Mouse (Mus musculus): Measurements from ENCODE around the gene Olfr1394. TPM values are rescaled to one million over a fixed set of nuclear protein-coding genes. Genes with fewer than 3 reads are reported as not detected.
"Not testable (repeated sequence)": the region's sequence is repeated elsewhere in the genome, so short reads cannot be mapped to it uniquely, and the experiment has no call there.

The Olfr1394 gene
- not detected for total RNA-seq (2021)
- long read RNA-seq, experiment 1: 0 reads
- long read RNA-seq, experiment 2: 0 reads

DNA sequence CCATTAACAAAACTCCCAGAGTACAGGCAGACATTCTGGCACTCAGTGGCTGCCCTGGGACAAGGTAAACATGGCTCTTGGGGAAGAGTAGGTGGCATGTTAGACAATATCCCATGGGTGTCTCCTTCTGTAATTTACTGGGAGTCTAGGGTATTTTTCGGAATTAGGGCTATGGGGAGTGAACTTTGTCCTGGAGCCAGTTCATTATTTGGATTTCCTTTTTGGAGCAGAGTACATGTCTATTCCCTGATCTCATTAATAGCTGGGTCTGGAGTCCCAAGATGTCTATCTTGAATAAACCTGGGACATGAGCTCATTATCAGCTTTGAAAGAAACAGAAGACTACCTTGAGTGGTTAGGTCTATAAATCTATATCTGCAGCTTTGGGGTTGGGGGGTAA, at the start of gene Olfr1394:
Gene Olfr1394, plus strand, starts transcription at position 301 of the 400 bp plus-strand sequence.
- no peak for DNase-seq (ENCODE audit: low spot score in 2 of 2)

DNA sequence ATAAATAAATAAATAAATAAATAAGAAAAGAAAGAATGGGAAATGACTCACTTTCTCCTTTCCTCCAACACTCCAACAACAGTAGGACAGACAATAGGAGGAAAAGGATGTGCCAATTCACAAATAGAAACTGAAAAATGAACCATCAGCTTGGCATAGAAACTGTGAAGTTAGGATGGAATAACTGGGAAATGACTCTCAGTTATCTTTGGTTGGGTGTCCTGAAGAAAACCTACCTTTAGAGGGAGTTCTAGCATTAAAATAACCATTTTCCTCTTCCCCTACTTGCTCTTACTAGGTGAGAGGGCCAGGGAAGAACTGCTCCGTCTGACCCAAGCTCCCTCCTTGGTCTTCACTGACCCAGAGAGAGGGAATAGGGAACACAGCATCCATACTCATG, 48.4 kb upstream of the Olfr1394 start:
- no peak for DNase-seq (ENCODE audit: low spot score in 2 of 2)

DNA sequence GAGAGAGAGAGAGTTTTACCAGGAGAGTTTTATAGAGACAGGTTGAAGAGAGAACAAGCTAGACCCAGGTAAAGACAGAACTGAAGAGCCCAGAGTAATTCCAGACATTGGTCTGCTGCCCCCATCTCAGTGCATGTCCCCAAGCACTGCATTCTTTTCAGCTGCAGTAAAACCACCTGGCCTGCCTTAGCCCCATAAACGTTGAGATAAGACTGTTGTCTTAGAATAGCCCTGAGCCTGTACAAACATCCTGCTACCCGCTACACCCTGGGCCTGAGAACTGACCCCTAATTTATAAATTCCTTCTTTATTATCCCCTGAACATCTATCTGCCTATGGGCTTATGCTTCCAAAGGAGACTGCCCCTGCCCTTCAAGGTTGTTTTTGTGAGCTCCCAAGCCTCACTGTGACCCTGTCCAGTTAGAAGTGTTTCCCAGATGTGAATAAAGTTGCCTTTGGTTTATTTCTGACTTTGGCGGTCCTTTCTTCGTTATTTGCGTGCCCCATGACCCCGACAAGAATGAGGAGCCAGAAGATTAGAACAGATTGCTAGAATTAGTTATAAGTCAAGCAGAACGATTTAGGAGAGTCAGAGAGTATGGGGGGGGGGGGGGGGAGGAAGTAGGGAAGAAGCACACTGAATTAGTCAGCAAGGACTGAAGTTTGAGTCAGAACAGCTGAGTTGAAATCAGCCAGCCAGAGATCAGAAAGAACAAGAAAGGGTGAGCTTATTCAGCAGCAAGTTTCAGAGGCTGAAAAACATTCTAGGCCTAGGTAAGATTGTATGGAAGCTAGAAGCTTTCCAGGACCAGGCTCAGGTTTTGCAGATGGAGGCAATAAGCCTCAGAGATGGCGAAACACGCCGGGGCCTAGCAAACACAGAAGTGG, 46.3 kb upstream of the Olfr1394 start:
- no peak for DNase-seq (ENCODE audit: low spot score in 2 of 2)

DNA sequence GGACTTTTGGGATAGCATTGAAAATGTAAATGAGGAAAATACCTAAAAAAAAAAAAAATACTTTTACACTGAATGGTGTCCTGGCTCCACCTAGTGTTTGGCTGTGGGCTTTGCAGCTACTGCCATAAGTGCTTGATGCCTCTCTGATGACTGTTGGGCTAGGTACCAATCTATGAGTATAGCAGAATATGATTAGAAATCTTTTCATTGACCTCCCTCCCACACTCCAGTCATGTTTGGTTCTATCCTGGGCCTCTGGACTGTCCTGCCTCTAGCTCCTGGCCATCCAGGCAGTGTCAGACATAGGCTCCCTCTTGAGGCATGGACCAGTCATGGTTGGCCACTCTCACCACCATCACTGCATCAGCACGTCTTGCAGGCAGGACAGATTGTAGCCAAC, 45.3 kb upstream of the Olfr1394 start:
- no peak for DNase-seq (ENCODE audit: low spot score in 2 of 2)

DNA sequence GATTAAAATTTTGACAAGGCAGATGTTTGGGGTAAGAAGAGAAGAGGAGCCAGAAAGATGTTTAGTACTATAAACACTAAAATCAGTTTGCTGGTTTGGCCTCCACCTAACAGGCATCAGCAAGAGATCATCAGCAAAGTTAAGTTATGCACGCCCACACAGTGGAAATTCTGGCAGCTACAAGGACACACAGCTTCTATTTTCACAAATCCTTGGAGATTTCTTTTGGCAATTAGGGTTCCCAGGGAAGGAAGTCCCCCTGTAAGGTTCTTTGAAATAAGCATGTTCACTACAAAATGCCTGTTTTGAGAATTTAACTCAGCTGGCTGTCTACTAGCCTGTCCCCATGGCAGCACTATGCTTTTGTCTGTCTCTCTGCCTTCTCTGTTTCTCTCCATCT, 43.2 kb upstream of the Olfr1394 start:
- no peak for DNase-seq (ENCODE audit: low spot score in 2 of 2)

DNA sequence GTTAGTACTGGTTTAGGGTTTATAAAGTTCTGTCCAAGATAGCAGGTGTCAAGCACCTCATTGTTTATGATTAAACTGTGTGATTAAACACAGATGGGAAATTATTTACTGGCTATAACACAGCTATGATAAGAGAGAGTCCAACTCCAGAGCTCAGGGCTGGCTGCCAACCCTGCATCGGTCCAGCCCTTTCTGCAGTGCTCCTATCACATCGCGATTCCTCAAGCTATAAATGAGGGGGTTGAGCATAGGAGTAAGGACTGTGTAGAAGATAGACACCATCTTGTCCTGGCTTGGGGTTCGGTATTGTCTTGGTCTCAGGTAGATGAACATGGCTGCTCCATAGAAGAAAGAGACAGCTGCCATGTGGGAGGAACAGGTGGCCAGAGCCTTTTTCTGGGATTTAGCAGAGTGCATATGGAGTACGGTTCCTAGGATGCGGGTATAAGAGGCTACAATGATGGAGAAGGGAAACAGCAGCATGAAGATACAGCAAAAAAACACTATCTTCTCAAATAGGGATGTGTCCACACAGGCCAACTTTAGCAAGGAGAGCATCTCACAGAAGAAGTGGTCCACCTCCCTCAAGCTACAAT, 41.5 kb upstream of the Olfr1394 start:
- no peak for DNase-seq (ENCODE audit: low spot score in 2 of 2)

DNA sequence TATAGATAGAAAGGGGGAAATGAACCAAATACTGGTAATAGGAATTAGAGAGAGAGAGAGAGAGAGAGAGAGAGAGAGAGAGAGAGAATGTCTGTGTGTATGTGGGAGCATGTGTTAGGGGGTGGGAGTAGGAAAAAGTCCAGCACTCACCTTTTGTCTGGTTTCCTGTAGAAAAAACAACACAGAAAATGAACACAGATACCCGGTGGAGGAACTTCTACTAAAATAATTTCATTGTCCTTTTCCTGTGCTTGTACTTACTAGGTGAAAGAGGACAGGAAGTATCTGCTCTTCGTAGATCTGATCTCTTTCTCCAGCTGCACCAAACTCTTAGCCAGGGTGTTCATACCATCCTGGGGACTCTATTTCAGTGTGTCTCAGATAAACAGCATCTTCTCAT, 40.0 kb upstream of the Olfr1394 start:
- DNase-seq (ENCODE audit: low spot score in 2 of 2): no peak

DNA sequence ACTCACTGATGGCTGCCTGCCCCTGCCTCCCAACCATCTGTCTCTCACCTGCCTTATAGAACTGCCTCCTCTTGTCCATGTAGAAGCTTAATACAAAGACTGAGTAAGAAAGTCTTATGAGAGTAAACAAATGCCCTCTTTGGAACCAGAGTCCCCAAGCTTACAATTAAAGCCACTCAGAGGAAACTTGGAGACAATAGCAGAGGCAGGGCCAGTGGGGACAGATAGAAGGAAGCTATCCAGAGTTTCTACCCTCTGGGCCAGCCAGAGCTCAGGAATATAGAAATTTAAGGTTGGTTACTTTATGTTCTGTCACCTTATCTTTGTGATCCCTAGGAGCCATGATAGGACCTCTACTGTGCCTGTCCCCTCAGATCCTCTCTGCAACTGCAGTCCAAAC, 39.4 kb upstream of the Olfr1394 start, which contains the start of gene Olfr1396:
Gene Olfr1396, minus strand, starts transcription at position 101 of the 400 bp plus-strand sequence.
- no peak for DNase-seq (ENCODE audit: low spot score in 2 of 2)

DNA sequence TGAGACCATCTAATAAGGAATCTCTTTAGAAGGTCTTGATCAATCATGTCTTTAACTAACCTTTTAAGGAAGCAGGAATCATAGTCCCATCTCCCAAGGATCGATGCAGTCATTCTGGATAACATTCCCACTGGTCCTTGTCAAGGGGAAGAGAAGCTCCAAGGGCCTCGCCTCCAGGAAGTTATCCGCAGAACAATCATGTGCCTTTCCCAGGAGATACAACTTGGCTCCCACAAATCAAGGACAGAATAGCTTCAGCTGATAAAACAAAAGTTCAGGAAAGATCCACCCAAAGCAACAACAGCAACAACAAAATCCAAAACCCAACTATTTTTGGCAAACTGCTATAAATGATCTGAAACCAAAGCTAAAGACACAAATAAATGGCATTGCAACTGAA, 34.5 kb upstream of the Olfr1394 start:
- DNase-seq (ENCODE audit: low spot score in 2 of 2): no peak

DNA sequence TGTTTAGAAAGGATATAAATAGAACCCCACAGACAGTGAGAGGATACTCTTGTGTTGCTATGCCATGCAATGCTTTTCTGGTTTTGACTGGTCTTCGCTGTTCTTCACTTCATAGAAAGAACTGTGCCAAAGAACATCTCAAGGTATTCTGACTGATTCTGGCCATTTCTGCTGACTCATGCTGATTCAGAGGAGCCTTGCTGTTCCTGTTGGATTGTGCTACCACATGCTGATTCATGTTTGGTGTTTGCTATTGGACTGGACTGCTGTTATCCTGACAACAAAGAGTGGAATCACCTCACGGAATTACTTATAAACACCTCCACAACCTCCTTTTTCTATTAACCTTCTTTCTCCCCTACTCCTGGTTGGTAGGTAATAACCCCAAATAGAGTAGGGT, 30.0 kb upstream of the Olfr1394 start:
- no peak for DNase-seq (ENCODE audit: low spot score in 2 of 2)

DNA sequence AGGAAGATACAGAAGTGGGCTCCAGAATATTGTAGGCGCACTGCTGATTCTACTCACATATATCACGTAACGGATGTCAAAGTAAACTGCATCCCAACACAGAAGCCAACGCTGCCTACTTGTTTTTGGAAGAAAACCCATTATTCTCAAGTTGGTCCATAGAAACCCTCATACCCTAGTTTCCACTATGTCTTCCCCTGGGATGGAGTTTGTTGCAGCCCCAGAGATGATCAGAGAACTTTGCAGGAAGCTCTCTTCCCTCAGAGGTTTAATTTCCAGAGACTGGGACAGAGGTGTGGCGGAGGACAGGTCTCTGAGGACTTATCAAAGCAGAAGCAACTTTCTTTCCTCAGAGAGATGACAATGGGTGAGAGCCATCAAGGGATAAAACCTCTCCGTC, 12.2 kb upstream of the Olfr1394 start, which contains the start of gene Olfr1395:
Gene Olfr1395, plus strand, starts transcription at position 301 of the 400 bp plus-strand sequence.
- DNase-seq (ENCODE audit: low spot score in 2 of 2): no peak

DNA sequence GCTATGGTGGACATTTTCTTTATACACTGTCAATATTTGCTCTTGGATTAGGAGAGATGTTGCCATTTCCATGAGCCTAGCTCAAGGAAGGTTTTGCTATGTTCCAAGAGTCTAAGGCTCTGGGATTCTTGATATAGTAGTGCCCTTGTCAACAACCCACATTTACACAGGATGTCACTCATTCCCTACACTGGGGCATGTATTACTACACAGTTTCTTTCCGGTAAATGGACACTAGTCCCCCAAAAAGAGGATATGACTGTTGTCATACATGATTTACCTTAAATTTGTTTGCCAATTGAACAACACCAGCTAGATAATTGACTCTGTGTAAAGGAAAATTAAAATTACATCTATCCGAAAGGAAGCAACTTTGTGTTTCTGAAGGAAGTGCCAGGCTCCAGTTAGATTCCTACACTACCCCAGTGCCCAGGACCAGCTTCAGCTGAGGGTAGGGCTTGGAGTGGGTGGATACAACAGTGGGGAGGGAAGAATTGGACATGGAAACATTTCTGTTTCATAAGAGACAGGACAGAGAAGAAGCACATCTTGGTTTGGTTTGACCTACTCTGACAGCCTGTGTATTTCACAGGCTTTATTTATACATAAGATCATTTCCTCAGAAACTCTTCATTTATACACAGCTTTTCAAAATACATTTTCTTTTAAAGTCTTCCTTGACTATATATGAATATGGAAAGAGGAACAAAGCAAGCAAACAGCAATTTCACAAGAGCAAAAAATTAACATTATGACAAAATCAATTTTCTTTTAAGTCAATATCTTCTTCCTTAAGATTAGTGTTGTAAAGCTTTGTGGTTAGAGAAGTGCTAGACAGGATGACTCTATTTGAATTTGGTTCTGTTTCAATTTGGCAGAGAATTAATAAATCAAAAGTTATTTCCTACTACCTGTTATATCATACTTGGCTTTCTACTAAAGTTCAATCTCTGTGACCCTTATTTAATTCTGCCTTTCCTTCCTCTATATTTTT, 2.9 kb downstream of the Olfr1394 start:
- DNase-seq (ENCODE audit: low spot score in 2 of 2): no peak

DNA sequence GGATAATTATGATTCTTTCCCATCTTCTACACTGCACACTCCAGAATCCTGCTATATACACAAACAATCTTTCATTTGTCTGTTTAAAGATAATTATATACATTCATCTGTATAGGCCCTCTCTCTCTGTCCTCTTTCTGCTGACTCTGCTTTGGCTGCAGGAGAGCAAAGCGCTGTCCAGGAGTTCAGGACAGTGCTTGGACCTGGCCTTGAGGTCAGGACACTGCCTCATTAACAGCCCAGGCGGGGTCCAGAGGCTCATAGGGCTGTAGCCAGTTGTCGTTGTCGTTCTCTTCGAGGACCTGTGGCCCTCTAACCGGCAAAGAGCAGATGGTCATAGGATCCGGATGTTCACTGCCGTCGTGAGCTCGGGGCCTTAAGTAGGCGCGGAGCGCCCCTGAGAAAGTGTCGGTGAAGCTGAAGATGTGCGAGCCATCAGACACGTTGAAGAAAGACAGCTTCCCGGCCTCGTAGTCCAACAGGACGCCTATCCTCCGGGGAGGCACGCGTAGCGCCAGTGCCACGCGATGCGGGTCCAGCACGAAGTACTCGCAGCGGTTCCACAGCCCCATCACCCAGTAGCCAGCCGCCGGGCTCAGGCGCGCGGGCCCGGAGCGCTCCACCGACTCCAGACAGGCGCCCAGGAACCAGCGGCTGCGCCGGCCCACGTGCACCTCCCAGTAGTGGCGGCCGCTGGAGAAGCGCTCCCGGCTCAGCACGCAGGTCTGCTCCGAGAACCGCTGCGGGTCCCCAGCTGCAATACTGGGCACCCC, 14.8 kb downstream of the Olfr1394 start:
- no peak for DNase-seq (ENCODE audit: low spot score in 2 of 2)

DNA sequence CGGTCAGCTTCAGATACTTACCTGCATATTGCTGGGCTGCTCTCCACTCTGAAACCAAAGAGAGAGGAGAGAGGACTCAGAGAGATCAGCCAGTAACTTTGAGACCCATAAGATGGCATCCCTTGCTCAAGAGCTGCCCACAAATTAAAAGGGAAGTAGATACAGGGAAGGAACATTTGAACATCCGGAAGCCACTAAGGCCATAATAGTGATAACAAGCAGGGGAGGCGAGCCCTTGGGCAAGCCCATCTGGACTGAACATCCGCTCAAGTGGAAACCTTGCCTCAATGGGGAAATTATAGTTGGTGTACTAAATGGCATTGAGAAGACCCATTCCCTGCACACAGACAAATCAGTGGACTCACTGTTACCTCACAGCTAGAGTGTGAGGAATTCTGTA, 16.4 kb downstream of the Olfr1394 start:
- DNase-seq (ENCODE audit: low spot score in 2 of 2): no peak

DNA sequence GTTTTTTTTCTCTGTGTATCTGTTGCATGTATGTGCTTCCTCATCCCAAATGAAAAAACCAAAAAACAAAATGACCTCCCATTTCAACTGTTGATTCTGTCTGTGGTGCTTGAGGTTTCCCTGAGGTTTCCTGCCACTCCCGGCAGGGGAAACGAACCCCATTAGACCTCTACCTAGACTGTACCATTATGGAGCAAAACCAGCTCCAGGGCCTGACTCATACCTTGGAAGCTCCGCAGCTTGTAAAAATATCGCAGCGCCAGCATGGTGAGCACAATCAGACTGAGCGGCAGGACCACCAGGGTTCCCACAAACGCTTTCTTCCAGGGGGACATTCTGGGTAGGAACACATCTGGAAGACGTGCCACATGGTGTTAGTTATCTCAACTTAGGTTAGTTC, 21.2 kb downstream of the Olfr1394 start:
- no peak for DNase-seq (ENCODE audit: low spot score in 2 of 2)

DNA sequence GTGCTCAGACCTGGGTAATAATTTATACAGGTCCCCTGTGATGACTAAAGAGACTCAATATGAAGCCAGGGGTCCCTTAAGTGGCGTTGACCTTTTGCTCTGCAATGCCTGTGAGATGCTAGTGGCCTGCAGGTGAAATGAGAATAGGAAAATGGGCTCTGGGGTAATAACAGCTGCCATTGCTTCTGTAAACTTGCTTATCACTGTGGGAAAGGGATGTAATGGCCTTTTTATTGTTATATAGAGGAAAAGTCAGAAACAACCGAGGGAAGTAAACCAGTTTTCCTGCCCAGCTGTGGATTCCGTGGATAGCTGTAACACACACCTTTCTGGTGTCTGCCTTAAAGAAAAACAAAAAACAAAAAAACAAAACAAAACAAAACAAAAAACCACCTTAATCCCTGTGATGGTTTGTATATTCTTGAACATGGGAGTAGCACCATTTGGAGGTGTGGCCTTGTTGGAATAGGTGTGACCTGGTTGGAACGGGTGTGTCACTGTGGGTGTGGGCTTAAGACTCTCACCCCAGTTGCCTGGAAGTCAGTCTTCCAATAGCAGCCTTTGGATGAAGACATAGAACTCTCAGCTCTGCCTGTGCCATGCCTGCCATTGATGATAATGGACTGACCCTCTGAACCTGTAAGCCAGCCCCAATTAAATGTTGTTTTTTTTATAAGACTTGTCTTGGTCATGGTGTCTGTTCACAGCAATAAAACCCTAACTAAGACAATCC, 22.0 kb downstream of the Olfr1394 start:
- DNase-seq (ENCODE audit: low spot score in 2 of 2): not testable (repeated sequence)

DNA sequence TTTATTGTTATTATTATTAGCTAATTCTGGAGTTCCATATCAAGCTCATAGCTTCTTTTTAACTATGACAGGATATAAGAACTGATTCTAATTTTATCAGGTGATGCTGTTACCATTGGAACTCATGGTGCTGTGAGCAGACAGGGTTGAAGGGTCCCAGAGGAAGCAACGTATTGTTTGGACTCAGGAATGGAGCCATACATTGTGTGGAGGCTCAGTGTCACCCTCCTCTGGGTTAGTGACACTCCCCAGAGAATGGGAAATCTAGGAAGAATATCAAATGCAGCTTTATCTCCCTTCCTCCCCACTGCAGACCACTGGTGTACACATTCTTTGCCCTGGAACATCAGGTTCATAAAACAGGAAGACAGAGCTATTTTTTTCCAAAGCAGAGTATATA, 29.0 kb downstream of the Olfr1394 start:
- no peak for DNase-seq (ENCODE audit: low spot score in 2 of 2)

DNA sequence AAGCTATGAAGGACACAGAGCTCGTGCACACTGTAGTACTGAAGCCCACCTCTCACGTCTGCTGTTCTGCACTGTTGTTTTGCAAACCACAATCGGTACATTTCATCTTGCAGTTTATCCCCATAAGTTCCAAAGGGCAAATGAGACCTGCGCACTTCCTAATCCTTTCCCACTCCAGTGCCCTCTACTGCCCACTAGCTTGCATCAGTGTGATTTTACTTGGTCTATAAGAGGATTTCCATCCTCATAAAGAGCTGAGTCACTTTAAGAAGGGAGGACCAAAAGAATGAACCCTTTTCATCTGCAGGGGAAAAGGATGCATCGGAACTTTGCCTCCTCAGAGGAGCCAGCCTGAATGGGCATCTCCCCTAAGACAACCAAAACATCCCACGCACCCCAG, 32.3 kb downstream of the Olfr1394 start:
- DNase-seq (ENCODE audit: low spot score in 2 of 2): no peak

DNA sequence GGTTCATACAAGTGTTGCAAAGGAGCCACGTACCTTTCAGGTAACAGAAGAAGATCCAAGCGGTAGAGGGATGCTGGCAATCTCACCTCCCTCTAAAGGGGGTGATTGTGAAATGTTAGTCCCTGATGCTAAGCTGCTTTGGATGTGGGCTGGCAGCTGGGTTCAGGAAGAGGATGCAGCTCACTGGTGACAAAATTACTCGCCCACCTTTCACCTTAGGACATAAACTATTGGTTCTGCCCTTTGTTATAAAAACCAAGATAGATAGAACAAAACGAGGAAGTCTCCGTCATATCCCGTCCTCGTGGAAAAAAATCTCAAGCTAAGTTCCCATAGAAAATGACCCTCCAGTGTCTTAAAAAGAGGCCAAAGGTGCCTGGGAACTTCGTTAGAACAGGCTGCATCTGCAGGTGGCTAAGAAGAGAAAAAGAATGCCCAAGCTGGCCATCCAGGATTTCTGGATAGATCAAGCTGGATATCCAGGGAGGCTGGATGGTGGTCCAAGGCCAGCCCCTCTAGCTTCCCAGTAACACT, 32.8 kb downstream of the Olfr1394 start, which contains the start of gene Btnl9:
Gene Btnl9, minus strand, starts transcription at position 205 of the 534 bp plus-strand sequence.
- no peak for DNase-seq (ENCODE audit: low spot score in 2 of 2)

Measured in adrenal gland, adult 18-20 months (tissue).